Mouse (Mus musculus) skeletal muscle tissue, adult 2 months (tissue): ENCODE results near the gene Suv39h2.

ENCODE experiments used
- DNase-seq: peaks from one replicate; pipeline ENCODE4 v3.0.0-alpha.2; 2012; ENCODE audit warnings: low read depth, low spot score

Suv39h2 gene

GRCm38 (mm10) chr2:3474861-3475283, at the start of gene Suv39h2:
Gene Suv39h2, minus strand, starts transcription at chr2:3475031.
- peak; percentile 92 for DNase-seq

DNA sequence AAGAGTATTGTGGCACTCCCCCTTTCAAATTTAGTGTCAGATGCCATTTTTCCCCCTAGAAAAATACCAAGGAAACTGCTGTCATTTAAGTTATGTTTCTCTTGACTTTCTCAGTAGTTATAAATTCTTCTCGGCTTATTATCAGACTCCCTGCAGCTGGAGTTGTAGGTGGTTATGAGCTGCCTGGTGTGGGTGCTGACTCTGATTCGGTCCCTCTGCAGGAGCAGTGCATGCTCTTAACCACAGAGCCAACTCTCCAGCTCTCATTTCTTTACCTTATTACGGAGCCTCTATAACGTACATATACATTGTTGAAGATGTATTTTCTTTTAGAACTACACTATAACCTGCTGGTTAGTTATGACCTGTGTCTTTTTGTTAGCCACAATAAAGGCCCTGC, 47.7 kb upstream of the Suv39h2 start:
- no peak for DNase-seq

- peak; percentile 98 for DNase-seq
Observed at GRCm38 (mm10) chr2:3512552-3513454, 38.0 kb upstream of the Suv39h2 start, which contains the start of the genes Gm45902, Hspa14 and Cdnf. Gene Gm45902, minus strand, starts transcription at chr2:3512790. Gene Hspa14, minus strand, starts transcription at chr2:3512814. Gene Cdnf, plus strand, starts transcription at chr2:3513030.

- peak; percentile 11 for DNase-seq
Observed at GRCm38 (mm10) chr2:3512076-3512475, 37.2 kb upstream of the Suv39h2 start.

DNA sequence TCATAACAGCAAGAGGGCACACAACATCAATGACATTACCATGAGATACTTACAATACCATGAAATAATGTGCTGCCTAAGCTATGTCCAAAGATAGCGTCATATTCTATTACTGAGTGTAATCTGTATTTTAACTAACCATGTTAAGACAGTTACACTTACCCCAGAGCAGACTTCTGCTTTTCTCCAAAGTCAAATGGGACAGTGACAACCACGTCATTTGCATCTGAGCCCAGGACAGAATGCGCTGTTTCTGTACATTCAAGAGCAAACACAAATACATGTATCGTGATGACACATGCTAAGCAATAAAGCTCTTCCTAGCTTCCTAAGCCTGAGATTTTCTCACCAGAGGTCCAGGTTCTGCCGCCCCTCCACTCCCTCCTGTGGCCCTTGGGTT, 26.1 kb upstream of the Suv39h2 start:
- DNase-seq = no peak

GRCm38 (mm10) chr2:3499543-3499942, 24.7 kb upstream of the Suv39h2 start:
- no peak for DNase-seq

DNA sequence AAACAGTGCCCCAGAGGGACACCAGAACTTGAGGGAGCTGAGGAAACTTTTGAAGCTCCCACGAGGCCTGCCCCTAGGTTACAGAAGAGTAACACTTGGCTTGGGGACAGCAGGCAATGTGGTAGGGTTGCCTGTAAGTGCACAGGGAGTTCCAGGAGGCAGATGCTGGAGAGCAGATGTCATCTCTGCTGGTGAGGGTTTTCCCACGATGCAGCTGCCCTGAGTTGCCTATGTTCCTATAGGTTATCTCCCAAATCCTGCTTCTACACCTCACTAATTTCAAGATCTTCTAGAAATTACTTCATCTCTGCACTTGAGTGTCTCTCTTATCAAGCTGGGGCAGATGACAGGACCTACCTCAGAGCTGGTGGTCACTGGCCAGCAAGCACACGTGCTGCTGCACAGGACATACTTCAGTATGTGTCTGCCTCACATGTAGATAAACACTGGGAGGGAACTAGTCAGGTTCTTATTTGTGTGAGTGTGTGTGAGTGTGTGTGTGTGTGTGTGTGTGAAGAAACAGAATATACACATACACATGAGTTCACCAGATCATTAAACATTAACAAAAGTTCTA, 19.1 kb upstream of the Suv39h2 start:
- no peak for DNase-seq

DNA sequence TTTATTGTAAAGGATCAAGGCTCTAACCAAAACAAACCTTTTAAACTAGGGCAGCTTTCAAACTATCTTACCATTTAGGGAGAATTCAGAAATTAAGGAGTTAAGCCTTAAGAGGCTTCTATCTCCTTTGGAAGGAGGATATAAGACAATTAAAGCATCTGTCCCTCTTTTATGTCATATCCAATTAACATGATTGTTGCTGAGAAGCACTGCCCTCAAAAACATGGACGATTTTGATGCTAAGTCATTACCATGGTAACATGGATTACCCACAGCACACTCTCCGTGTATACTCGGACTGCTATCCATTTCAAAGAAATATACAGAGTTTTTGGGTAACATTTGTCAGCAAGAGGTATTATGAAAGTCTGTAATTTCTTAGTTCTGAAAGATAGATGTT, 15.0 kb upstream of the Suv39h2 start:
- DNase-seq = no peak

- DNase-seq = no peak
Observed at GRCm38 (mm10) chr2:3480239-3480638, 5.4 kb upstream of the Suv39h2 start.

- DNase-seq = no peak
Observed at GRCm38 (mm10) chr2:3475746-3476251, 968 bp upstream of the Suv39h2 start.

- peak; percentile 30 for DNase-seq
Observed at GRCm38 (mm10) chr2:3474361-3474805, 448 bp downstream of the Suv39h2 start.

- DNase-seq = no peak
Observed at GRCm38 (mm10) chr2:3473891-3474290, 940 bp downstream of the Suv39h2 start.

DNA sequence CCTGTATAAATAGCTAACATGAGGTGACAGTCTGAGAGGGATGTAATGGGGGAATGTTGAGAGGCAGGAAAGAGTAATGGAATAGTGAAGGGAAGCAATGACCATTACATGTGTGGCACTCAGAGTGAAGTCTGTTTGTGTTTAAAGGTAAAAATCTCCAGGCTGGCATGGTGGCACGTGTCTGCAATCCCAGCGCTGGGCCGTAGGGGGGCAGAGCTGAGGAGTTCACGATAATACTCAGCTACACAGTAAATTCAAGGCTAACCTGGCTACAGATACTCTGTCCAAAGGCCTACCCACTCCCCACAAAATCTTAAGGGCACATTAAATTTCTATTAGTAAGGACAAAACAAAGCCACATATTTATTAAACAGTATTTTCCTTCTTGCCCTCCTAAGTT, 18.2 kb downstream of the Suv39h2 start:
- no peak for DNase-seq

DNA sequence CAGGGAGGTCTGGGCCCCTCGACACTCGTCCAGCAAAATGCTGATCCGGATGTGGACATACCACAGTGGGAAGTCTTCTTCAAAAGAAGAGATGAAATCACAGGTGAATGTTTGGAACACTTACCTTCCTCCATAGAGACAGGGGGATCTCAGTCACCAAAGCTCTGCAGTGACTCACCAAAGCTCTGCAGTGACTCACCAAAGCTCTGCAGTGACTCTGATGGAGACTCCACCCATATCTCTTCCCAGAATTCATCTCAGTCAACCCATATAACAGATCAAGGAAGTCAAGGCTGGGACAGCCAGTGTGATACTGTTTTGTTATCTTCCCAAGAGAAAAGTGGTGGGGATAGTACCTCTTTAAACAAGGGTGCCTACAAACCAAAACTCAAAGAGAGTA, 21.7 kb downstream of the Suv39h2 start:
- DNase-seq = no peak

DNA sequence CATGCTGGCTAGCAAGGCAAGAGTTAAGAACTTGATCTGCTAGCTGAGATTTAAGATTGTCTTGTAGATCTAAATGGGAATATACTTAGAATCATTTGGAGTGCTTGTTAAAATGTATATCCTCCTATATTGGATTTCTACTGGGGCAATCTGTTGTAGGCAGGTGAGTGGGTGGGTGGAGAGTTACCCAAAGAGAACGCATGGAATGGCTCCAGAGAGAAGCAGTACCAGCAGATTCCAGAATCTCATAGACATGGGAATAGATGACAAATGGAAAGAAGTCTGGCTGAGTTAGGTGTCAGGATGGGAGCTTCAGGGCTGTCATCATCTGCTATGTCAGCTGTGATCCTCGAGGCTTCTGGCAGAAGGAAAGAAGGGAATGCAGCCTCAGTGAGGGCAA, 25.4 kb downstream of the Suv39h2 start:
- no peak for DNase-seq

- DNase-seq = no peak
Observed at GRCm38 (mm10) chr2:3445984-3446383, 28.8 kb downstream of the Suv39h2 start.

DNA sequence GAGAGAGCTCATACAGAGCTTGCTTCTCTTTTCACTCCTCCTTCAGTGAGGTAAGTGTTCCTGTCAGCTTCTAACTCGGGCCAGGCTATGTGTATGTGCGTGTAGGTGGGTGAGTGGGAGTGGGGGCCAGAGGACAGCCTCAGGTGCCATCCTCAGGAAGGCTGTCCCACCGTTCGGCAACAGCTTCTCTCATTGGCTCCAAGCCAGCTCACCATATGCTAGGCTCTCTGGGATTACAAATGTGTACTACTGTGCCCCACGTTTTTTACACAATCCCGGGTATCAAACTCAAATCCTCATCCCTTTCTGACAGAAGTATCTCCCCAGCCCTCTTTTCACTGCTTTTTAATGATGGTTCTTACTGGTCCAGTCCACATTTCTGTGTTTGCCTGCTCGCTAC, 30.6 kb downstream of the Suv39h2 start:
- DNase-seq = no peak

DNA sequence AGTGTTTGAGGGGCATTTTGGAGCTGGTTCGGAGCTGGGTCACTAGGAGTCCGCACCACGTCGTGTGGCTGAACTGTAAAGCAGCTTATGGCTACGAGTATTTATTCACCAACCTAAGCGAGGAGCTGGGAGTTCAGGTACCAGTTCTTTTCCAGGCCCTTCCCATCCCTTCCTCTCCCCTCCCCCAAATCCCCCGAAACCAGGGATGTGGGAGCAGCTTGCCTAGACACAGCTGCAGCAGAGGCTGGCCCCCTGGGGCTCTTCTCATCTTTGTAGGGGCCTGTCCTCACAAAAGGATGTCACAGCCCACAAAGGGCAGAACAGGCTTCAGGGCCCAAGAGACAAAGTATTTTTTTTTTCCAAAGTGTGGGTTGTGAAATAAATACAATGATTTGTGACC, 36.9 kb downstream of the Suv39h2 start:
- DNase-seq = no peak

DNA sequence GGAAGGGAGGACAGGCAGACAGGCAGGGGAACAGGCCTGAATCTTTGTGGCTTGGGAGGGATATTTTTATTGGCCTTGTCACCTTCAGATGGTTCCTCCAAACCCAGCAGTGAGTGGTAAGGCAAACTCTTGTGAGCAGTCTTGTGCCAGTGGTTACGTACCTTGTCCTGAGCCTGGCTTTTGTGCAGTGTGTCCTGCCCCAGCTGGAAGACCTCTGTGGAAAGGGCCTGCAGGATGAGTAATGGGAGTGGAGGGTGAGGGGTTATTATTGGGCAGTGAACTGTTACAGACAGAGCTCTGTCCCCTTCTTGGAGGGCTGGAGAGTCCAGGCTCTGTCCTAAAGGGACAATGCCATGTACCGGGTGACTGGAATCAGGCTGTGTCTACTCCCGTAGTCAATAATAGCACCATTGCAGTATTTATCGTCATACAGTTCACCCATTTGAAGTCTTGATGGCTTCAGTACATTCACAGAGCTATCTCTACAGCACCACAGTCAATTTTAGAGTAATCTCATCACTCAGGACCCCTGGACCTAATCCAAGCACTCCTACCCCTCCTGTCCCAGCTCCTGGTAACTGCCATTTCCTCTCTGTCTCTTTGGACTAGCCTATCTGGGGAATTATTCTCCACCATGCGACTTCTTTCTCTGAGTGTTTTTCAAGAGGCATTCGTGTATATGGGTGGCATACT, 39.3 kb downstream of the Suv39h2 start:
- DNase-seq = no peak

DNA sequence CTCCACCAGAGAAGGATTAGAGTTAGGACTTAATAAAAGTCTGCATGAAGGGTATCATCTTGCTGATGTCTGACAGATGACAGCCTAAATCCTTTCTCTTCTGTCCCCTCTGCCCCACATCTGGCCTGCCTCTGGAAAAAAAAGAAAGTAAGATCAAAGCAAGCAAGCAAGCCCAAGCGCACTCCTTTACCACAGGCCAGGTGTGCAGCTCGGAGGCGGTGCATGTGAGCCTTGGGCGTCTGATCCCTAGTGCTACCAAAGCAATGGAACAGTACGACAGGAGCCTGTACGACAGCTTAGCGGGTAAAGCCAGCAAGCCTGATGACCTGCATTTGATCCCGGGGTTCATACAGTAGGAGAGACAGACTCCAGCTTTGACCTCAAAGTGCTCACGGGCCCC, 43.9 kb downstream of the Suv39h2 start:
- no peak for DNase-seq

DNA sequence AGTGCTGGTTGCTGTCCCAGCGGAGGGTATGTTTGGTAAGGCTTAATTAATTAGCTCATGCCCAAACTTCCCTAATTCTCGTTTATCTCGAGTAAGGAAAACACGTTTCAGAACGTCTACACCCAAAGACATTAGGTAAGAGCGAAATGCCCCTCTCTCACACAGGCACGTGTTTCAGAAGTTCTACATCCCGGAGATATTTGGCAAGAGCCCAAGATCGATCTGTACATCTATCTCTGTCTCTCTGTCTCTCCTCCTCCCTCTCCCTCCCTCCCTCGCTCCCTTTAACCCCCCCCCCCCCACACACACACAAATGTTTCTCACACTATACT, 50.3 kb downstream of the Suv39h2 start:
- DNase-seq = no peak
